Mouse (Mus musculus): ENCODE measurements around the gene Sftpd. TPM values are rescaled to one million over a fixed set of nuclear protein-coding genes. Genes with fewer than 3 reads are reported as not detected.

Gene Sftpd
- polyA plus RNA-seq (2012; rRNA removed): not detected in 2 replicates

GRCm38 (mm10) chr14:41185059-41185821 is at the start of gene Sftpd:
Sftpd (minus strand) TSS chr14:41185149.
- no peak for TF ChIP-seq POLR2A (IDR thresholded peaks at IDR 0.05; ENCODE audit: borderline replicate concordance, extremely low read depth, insufficient read depth, insufficient read length, poor library complexity, severe bottlenecking)
- TF ChIP-seq CTCF (IDR thresholded peaks at IDR 0.05; ENCODE audit: borderline replicate concordance, extremely low read depth, insufficient read depth, insufficient read length): no peak
- no peak for DNase-seq (ENCODE audit: low read depth)

- DNase-seq (ENCODE audit: low read depth): no peak
- no peak for TF ChIP-seq CTCF (IDR thresholded peaks at IDR 0.05; ENCODE audit: borderline replicate concordance, extremely low read depth, insufficient read depth, insufficient read length)
- no peak for TF ChIP-seq POLR2A (IDR thresholded peaks at IDR 0.05; ENCODE audit: borderline replicate concordance, extremely low read depth, insufficient read depth, insufficient read length, poor library complexity, severe bottlenecking)
These were observed 13.2 kb upstream of the Sftpd start for GRCm38 (mm10) chr14:41198037-41198730.

DNA sequence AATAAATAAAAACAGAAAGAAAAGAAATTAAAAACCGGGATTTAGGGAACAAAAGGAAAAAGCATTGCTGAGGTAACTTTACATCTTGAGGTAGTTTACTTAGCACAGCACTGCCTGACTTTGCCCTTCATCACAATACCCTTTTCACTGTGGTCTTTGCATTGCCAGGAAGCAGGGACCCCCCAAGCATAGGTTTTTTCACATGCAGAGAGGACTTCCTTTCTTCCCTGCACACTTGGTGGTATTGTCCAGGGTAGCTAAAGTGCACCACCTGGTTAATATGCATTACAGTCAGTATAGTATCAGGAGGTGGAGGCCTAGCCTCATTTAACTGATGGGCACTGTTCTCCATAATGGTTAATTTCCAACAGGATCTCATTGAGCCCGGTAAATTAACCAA is 4.5 kb upstream of the Sftpd start:
- no peak for TF ChIP-seq CTCF (IDR thresholded peaks at IDR 0.05; ENCODE audit: borderline replicate concordance, extremely low read depth, insufficient read depth, insufficient read length)
- TF ChIP-seq POLR2A (IDR thresholded peaks at IDR 0.05; ENCODE audit: borderline replicate concordance, extremely low read depth, insufficient read depth, insufficient read length, poor library complexity, severe bottlenecking): no peak
- DNase-seq (ENCODE audit: low read depth): no peak

- no peak for TF ChIP-seq POLR2A (IDR thresholded peaks at IDR 0.05; ENCODE audit: borderline replicate concordance, extremely low read depth, insufficient read depth, insufficient read length, poor library complexity, severe bottlenecking)
- TF ChIP-seq CTCF (IDR thresholded peaks at IDR 0.05; ENCODE audit: borderline replicate concordance, extremely low read depth, insufficient read depth, insufficient read length): no peak
- DNase-seq (ENCODE audit: low read depth): no peak
These were observed 10.1 kb downstream of the Sftpd start for GRCm38 (mm10) chr14:41174802-41175201.

- TF ChIP-seq CTCF (IDR thresholded peaks at IDR 0.05; ENCODE audit: borderline replicate concordance, extremely low read depth, insufficient read depth, insufficient read length): no peak
- no peak for TF ChIP-seq POLR2A (IDR thresholded peaks at IDR 0.05; ENCODE audit: borderline replicate concordance, extremely low read depth, insufficient read depth, insufficient read length, poor library complexity, severe bottlenecking)
- DNase-seq (ENCODE audit: low read depth): no peak
These were observed 14.4 kb downstream of the Sftpd start for GRCm38 (mm10) chr14:41170514-41170913.

GRCm38 (mm10) chr14:41168567-41168966 is 16.4 kb downstream of the Sftpd start:
- DNase-seq (ENCODE audit: low read depth): no peak
- TF ChIP-seq CTCF (IDR thresholded peaks at IDR 0.05; ENCODE audit: borderline replicate concordance, extremely low read depth, insufficient read depth, insufficient read length) (no peak), POLR2A (IDR thresholded peaks at IDR 0.05; ENCODE audit: borderline replicate concordance, extremely low read depth, insufficient read depth, insufficient read length, poor library complexity, severe bottlenecking) (no peak)

GRCm38 (mm10) chr14:41167278-41167677 is 17.7 kb downstream of the Sftpd start:
- TF ChIP-seq CTCF (IDR thresholded peaks at IDR 0.05; ENCODE audit: borderline replicate concordance, extremely low read depth, insufficient read depth, insufficient read length) (no peak), POLR2A (IDR thresholded peaks at IDR 0.05; ENCODE audit: borderline replicate concordance, extremely low read depth, insufficient read depth, insufficient read length, poor library complexity, severe bottlenecking) (no peak)
- no peak for DNase-seq (ENCODE audit: low read depth)

- DNase-seq (ENCODE audit: low read depth): peak; percentile 27
- TF ChIP-seq POLR2A (IDR thresholded peaks at IDR 0.05; ENCODE audit: borderline replicate concordance, extremely low read depth, insufficient read depth, insufficient read length, poor library complexity, severe bottlenecking) (no peak), CTCF (IDR thresholded peaks at IDR 0.05; ENCODE audit: borderline replicate concordance, extremely low read depth, insufficient read depth, insufficient read length) (peak; percentile 75)
These were observed 22.3 kb downstream of the Sftpd start for GRCm38 (mm10) chr14:41162663-41163062.

GRCm38 (mm10) chr14:41160743-41161142 is 24.2 kb downstream of the Sftpd start:
- DNase-seq (ENCODE audit: low read depth): no peak
- TF ChIP-seq CTCF (IDR thresholded peaks at IDR 0.05; ENCODE audit: borderline replicate concordance, extremely low read depth, insufficient read depth, insufficient read length): no peak
- TF ChIP-seq POLR2A (IDR thresholded peaks at IDR 0.05; ENCODE audit: borderline replicate concordance, extremely low read depth, insufficient read depth, insufficient read length, poor library complexity, severe bottlenecking): no peak

GRCm38 (mm10) chr14:41160076-41160475 is 24.9 kb downstream of the Sftpd start:
- TF ChIP-seq POLR2A (IDR thresholded peaks at IDR 0.05; ENCODE audit: borderline replicate concordance, extremely low read depth, insufficient read depth, insufficient read length, poor library complexity, severe bottlenecking) (no peak), CTCF (IDR thresholded peaks at IDR 0.05; ENCODE audit: borderline replicate concordance, extremely low read depth, insufficient read depth, insufficient read length) (no peak)
- no peak for DNase-seq (ENCODE audit: low read depth)

DNA sequence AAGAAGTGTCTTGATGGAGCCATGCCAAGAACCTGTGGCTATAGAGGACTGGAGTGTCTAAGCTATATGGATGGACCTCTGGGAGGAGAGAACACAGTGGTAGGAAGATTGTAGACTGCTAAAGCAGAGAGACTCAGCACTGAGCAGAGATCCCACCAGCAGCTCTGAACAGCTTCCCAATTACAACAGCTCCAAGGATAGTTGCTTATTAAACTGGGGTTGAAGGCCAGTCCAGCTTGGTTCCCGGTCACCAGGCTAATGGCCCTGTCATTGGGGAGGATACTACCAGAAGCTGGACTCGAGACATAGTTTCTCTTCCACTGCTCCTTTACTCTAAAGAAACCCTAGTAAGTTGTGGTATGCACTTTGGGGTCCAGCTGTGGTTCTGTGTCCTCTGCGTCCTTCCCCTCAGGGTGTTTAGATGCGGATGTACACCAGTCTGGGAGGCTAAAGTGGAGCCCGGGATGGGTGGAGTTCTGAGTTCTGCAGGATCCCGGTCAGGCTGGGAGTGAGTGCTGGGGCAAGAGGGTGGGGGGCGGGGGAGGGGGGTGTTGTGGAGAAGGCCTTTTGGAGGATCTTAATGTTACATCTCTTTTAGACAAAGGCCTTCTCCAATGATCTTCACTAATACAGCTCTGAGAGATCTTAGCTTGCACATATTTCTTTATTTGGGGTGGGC is 33.6 kb downstream of the Sftpd start, which contains the start of gene Mbl1:
Gene Mbl1, plus strand, starts transcription at position 239 of the 679 bp plus-strand sequence.
- DNase-seq (ENCODE audit: low read depth): no peak
- TF ChIP-seq CTCF (IDR thresholded peaks at IDR 0.05; ENCODE audit: borderline replicate concordance, extremely low read depth, insufficient read depth, insufficient read length) (no peak), POLR2A (IDR thresholded peaks at IDR 0.05; ENCODE audit: borderline replicate concordance, extremely low read depth, insufficient read depth, insufficient read length, poor library complexity, severe bottlenecking) (no peak)

Data from brain, embryonic 14.5 days (tissue).